Mouse (Mus musculus): ENCODE data around the gene Tsr1.

Gene Tsr1

DNA sequence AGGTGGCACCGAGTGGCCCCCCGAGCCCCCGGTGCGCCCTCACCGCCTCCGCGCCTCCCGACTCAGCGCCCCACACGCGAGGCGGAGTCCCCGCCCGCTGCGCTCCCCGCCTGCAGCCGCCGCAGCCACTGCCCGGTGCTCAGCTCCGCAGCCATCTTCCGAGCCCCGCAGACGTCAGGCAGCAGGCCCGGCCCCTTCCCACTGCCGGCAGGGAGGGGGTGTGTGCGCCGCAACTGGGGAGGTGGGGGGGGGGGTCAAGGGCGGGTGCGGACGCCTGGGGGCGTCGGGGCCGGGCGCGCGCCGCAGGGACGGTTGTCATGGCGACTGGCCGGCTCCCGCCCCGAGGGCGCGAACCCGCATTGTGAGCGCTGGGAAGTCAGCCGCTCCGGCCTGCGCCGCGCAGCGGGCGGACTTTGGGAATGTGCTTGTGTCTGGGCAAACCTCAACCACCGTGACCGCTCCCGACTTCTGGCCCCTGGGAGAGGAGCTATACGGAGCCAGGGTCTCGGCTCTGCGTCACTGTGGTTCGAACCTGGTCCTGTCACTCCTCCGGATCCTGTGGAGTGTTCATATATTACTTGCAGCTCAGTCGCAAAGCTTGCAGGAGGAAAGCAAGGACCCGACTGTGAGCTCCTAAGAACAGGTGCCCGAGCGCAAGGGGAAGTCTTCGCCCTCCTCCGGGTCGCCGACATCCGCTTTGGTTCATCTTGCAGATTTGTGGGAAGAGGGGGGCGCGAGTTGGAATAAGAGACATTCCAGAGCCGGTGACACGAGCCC, 782 bp upstream of the Tsr1 start, which contains the start of gene Sgsm2:
TSS of gene Sgsm2 (minus strand) at position 160 of the 777 bp plus-strand sequence.
- in situ Hi-C loops (cut with MboI): no loop called here

DNA sequence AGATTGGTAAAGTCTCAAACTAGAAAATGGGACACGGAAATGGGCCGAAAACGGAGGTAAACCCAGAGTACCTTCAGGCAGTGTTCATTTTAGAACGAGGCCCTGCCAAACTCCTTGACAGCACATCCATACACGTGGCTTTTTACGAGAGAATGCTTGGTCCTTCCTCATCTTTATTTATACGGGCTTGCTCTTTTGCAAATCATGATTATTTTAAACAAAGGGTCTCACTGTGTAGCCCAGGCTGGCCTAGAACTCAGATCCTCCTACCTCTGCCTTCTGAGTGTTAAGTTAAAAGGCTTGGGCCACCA, 601 bp downstream of the Tsr1 start:
- in situ Hi-C loops (cut with MboI): no loop called here

DNA sequence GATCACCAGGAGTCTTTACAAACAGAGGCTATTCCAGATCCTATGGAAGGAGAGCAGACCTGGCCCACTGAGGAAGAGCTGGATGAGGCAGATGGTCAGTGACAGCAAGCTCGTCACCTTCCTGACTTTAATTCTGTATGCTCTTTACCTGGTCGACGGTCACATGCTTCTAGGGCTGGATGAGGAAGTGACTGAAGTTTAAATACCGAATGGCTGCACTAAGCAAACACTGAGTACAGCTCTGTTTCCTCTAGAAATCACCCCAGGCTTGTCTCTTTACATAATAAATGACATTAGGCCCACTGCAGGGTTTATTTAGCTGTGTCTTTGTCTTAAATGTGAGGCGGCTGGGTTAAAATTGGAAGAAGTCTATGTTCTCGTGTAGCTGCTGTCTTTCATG, 3.7 kb downstream of the Tsr1 start:
- in situ Hi-C loops (cut with MboI): no loop called here

DNA sequence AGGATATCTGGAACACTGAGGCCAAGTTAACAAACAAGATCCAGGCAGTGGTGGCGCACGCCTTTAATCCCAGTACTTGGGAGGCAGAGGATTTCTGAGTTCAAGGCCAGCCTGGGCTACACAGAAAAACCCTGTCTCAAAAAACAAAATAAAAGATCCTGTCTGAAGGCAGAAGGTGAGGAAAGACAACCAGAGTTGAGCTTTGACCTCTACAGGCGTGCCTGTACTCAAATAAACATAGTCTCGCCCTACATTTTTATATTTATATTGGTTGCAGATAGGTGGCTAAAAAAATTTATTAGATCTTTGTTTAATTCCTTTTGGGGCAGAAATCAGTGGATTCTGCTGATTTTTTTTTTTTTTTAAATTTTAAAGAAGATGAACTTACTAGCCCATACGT, 4.5 kb downstream of the Tsr1 start:
- in situ Hi-C loops (cut with MboI): no loop called here

DNA sequence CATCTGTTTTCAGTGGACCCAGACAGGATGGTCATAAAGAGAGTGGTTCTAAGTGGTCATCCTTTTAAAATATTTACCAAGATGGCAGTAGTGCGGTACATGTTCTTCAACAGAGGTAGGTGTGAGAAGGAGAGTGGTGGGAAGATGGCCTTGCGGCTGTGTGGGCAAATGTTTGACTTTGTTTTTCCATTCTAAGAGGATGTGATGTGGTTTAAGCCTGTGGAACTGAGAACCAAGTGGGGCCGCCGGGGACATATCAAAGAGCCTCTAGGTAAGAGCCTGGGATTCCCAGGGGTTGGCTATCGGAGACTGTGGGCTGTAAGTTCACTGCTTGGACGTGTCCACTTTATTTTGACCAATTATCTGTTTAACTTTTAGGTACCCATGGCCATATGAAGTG, 10.0 kb downstream of the Tsr1 start:
- in situ Hi-C loops (cut with MboI): no loop called here

DNA sequence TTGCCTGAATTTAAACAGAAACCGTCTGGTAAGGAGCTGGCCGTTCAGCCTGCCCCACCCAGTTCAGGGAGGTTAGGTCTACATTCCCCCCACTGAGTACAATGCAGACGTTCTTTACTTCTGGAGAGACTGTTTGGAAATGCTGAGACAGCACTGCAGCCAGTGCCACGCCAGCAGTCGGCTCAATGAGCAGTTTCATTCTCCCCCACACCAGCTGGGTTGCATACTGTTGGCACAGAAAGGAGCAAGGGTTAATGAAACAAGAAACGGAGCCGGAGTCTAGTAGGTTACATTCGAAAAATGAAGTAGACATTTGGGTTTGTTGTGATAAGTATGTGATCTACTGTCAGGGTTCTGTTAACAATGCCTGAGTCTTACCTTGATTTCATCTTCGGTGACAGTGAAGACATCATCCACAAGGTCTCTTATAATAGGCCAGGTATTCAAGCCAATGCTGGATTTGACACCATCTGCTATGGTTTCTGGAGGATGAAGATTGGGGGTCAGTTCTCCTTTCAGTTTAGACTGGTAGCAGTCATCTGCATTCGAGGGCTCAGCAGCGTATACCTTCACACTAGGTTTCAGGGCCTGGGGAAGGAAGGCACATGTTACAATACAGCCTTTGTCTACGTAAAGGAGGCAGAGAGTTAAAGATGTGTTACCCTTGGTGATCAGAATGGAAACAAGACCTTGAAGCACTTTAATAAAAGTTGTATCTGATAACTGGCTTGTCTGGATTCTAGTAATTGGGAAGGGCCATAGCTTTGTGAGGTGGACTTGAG, 10.9 kb downstream of the Tsr1 start:
- in situ Hi-C loops (cut with MboI): no loop called here

DNA sequence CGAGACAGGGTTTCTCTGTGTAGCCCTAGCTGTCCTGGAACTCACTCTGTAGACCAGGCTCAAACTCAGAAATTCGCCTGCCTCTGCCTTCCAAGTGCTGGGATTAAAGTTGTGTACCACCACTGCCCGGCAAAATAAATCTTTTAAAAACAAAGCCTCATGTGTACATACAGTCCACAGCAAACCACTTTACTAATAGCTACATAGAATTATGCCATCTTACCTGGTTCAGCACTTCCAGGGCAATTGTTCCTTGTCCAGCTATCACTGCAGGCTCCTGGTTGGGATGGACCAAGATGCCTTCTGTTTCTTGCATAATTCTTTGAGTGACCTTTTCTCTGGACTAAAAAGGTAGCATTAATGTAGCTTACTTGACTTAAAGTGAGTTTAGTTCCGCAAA, 12.1 kb downstream of the Tsr1 start:
- in situ Hi-C loops (cut with MboI): no loop called here

DNA sequence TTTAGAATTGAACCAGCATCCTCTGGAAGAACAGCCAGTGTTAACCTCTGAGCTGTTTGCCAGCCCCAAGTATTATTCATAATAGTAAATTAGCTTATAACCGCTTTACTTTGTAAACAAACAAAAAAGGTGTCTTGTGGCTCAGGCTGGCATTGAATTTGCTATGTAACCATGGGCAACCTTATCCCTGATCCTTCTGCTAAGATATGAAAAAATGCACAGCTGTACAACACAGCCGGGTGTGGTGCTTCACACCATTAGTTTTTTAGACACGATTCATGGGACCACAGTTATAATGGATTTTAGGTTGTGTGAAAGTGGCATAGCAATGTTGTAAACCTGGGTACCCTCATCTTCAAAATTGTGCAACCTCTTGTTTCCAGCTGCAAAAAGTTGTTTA, 14.6 kb downstream of the Tsr1 start:
- in situ Hi-C loops (cut with MboI): no loop called here

DNA sequence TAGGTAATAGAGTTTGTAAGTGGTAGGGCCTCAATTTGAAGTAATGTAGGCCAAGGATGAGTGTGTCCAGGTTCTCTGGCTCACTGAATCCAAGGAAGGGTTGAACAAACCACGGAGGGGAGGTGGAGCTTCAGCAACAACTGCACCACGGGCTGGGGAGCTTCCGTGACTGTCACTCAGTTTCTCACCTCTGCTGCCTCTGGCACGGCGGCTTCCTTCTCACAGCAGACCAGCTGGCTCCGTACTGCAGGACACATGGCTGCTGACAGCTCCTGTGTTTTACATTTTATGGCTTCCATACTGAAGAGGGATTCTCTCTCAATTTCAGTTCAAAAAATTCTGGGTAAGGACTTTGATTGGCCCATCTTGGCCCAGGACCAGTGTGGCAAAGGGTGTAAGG, 21.4 kb downstream of the Tsr1 start:
- in situ Hi-C loops (cut with MboI): no loop called here

DNA sequence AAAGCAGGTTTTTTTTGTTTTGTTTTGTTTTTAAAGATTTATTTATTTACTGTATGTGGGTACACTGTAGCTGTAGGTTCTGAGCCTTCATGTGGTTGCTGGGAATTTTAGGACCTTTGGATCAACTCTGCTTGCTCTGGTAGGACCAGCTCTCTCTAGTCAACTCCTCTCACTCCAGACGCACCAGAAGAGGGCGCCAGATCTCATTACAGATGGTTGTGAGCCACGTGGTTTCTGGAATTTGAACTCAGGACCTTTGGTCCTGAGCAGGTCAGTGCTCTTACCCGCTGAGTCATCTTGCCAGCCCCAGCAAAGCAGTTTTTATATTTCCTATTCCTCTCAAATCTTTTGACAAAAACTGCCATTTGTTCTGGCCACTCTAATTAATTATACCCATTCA, 26.3 kb downstream of the Tsr1 start:
- in situ Hi-C loops (cut with MboI): no loop called here

DNA sequence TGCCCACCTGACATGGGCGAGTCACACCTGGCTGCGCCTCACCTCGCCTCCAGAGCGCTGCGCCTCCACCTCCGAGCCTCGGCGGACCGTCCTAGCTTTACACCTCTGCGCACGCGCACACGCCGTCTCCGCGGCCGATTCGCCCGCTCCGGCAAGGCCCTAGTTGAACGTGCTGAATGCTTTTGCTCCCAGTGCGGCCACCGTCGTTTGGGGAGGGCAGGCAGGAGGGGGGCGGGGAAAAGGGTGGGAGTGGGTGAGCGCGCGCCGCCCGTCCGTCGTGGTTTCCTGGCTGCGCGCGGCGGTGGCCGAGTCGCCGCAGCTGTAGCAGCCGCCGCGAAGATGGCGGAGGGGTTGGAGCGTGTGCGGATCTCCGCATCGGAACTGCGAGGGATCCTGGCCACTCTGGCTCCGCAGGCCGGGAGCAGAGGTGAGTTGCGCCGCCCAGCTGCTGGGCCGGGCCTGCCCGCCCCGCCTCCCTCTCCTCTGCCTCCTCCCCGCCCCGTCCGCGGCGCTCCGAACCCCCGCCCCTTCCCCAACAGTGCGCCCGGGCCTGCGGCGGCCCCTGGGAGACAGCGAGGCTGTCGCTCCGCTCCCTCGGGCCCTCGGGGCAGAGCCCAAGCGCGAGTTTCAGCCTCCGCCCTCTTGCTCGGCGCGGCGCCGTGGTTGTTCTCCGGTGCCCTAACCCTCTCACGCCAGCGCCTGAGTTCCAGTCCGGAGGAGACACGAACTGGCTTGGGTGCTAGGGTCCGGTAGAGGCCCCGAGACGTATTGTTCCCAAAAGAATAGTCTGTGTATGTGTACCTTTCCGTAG, 27.9 kb downstream of the Tsr1 start, which contains the start of the genes Smg6 and Srr:
TSS of gene Smg6 (plus strand) at position 247 of the 811 bp plus-strand sequence.
TSS of gene Srr (minus strand) at position 372 of the 811 bp plus-strand sequence.
- in situ Hi-C loops (cut with MboI): no loop called here

DNA sequence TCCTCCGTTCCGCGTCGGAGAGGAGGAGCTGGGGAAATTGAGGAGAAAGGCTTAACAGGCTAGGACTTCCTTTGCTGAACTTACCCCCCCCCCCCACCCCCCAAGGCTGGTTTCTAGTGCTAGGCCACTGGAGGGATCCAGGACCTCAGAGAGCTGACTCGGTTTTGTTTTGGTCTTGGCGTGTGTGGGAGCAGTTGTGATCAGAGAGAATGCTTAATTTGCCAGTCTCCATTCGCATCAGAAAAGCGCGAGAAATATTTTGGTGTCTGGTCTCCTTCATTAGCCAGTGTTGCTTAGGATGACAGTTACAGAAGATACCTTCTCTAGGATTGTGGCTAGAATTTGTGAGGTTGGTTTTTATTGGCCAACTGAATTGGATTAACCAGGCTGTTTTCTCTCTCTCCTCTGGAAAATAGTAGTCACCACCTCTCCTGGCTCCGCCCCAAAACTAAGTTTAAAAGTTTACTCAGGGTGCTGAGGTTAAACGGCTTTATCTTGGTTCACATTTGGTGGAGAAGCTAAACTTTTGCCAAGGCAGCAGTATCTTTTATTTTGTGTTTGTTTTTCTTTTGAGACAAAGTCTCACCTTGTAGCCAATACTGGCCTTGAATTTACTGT, 28.6 kb downstream of the Tsr1 start:
- in situ Hi-C loops (cut with MboI): no loop called here

DNA sequence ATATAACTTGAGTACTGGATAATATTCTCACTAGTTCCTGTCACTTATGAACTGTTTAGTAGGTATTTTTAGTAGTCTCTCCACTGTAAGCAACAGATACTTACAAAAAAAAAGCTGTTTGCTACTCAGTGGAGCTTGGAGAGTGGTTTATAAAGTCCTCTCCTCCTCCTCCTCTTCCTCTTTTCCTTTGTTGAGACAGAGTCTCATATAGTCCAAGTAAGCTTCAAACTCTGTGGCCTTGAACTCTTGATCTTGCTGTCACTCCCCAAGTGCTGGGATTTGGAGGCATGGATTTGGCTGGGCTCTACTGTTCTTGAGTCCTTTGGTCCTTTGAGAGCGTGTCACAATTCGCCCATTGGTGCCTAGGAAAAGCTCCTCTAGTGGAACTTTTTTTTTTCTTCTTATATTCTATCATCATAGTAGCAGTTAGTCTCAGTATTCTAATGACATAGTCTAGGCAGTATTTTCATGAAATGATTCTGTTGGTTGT, 29.4 kb downstream of the Tsr1 start:
- in situ Hi-C loops (cut with MboI): no loop called here

DNA sequence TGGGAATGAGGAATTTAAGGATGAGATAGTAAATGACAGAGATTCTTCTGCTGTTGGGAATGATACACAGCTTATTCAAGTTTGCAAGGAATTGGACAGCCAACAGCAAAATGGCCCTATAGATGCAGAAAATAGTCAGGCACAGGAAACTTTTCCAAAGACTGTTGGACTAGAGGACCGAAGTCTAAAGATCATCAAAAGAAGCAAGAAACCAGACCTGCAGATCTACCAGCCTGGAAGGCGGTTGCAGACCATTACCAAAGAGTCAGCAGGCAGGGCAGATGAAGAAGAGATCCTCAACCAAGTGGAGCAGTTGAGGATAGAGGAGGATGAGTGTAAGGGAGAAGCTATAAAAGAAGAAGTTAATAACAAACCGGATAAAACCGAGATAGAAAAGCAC, 31.2 kb downstream of the Tsr1 start:
- in situ Hi-C loops (cut with MboI): no loop called here

DNA sequence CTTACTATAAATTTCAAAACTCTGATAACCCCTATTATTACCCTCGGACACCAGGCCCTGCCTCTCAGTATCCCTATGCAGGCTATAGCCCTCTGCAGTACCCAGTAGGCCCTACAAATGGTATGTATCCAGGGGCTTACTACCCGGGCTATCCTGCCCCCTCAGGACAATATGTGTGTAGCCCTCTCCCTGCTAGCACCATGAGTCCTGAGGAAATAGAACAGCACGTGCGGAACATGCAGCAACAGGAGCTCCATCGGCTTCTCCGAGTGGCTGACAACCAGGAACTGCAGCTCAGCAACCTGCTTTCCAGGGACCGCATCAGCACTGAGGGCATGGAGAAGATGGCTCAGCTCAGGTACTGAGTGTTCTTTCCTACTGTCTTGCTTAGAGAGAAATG, 32.5 kb downstream of the Tsr1 start:
- in situ Hi-C loops (cut with MboI): no loop called here

DNA sequence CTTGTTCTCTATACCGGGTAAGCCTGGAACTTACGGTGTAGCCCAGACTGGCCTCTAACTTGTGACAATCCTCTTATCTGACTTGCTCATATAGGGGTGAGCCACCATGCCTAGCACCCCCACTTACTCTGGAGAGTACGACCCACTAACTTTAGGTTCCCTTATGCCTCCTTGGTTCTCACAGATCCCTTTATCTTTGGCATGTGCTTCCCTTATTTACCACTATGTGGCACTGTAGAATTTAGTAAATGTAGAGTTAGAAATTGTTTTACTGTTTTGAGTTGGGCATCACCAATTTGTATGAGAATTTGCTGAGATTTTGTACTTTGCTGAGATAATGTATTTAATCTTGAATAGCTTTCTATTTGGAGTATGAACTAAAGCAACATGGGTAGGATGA, 48.5 kb downstream of the Tsr1 start:
- in situ Hi-C loops (cut with MboI): no loop called here

DNA sequence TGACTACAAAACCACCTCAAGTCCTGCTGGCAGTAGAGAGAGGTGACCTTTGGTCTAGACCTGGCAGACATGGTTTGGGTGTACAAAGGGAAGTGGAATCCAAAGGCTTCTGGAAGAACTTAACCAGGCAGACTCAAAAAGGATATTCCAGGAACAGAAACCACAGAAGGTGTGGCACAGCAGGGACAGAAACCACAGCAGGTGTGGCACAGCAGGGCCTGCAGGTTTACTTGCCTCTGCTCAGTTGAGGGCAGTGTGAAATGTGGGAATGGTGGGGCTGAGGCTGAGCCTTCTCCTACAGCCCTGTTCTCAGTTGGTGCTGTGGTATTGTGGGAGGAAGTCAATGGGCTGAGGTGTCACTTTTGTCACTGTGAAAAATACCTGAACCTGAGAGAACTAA, 57.0 kb downstream of the Tsr1 start:
- in situ Hi-C loops (cut with MboI): no loop called here

DNA sequence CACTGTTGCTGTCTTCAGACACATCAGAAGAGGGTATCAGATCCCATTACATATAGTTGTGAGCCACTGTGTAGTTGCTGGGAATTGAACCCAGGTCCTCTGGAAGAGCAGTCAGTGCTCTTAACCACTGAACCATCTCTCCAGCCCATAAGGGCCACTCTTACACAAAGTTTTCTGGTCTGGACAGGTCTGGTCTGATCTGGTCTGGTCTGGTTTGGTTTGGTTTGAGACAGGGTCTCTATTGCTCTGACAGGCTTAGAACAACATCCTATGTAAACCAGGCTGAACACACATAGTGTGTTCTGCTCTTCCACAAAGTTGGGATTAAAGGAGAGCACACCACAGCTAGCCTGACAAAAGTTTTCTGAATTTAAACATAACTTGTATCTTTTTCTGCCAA, 58.1 kb downstream of the Tsr1 start:
- in situ Hi-C loops (cut with MboI): no loop called here

DNA sequence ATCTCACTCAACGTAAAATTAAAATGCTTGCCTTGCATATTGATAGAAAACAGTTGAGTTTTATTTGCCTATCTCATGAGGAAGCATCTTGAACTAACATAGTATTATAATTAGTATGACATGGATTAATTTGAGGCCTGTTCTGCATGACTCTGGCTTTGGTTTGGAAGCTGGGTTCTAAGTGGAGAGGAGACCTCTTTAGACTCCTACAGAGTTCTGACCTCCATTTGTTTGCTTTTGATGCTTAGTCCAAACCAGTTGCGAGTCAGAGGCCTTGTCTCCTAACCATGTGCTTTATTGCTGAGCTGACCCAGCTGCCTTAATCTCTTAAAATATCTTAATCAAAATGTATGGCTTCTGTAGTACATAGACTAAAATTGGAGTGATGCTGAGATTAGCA, 59.7 kb downstream of the Tsr1 start:
- in situ Hi-C loops (cut with MboI): no loop called here
